Mouse (Mus musculus) heart, postnatal 0 days (tissue): Measurements from ENCODE around the gene Aox1.

Source experiments
- CTCF ChIP-seq: IDR thresholded peaks from 2 replicates; pipeline ENCODE4 v1.5.1; 2016; ENCODE audit warnings: antibody characterized with exemption, control low read depth, low read depth
- EP300 ChIP-seq: IDR thresholded peaks from 2 replicates; pipeline ENCODE4 v1.6.1; 2016; ENCODE audit warnings: antibody characterized with exemption, low read depth

DNA sequence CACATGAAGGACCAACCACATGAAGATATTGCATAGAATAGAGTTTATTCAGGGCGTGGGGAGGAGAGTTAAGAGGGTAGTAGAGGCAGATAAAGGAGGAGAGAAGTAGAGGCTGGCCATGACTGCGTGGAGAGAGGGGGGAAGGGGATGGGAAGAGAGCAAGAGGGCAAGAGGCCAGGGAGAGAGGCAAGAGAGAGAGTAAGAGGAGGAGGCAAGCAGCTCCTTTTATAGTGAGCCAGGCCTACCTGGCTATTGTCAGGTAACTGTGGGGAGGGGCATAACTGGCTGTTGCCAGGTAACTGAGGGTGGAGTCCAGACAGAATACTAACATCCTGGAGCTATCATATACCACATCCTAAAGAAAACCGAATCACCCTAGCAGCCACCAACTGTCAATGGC, 15.3 kb downstream of the Aox1 start:
- TF ChIP-seq EP300 (no peak), CTCF (no peak)
